Mouse (Mus musculus) MEL (cell line): Measurements from ENCODE around the gene Reg4.

Experiments used
- CTCF ChIP-seq, 3 experiments: IDR thresholded peaks in 2 of 3; conservative IDR thresholded peaks in 1 of 3; 2 replicates each; pipeline ENCODE4 v1.5.1; 2011 to 2012; ENCODE audit warnings: low read length in 3 of 3, low read depth in 2 of 3, mild to moderate bottlenecking in 2 of 3, improper control_type of control experiment in 1 of 3, inconsistent platforms in 1 of 3, mixed read lengths in 1 of 3, moderate library complexity in 1 of 3; ENCODE audit not compliant: control insufficient read depth in 1 of 3, insufficient read depth in 1 of 3, poor library complexity in 1 of 3, severe bottlenecking in 1 of 3
- GATA1 ChIP-seq: IDR thresholded peaks from 2 replicates; pipeline ENCODE4 v1.6.1; 2011; ENCODE audit warnings: low read depth, low read length, improper control_type of control experiment
- MAX ChIP-seq: IDR thresholded peaks from 2 replicates; pipeline ENCODE4 v1.6.1; 2011; ENCODE audit warnings: low read length, improper control_type of control experiment
- MYC ChIP-seq: IDR thresholded peaks from 2 replicates; pipeline ENCODE4 v1.6.1; 2011; ENCODE audit warnings: low read depth, mild to moderate bottlenecking, low read length, improper control_type of control experiment, moderate library complexity
- NRF1 ChIP-seq: IDR thresholded peaks from 2 replicates; pipeline ENCODE4 v1.6.1; 2014; ENCODE audit warnings: low read depth, mild to moderate bottlenecking, inconsistent platforms, low read length, improper control_type of control experiment, moderate library complexity; ENCODE audit not compliant: poor library complexity, insufficient read depth, severe bottlenecking
- POLR2A ChIP-seq, 2 experiments: IDR thresholded peaks; 2 replicates each; pipeline ENCODE4 v1.6.1; 2011 to 2012; ENCODE audit warnings: low read length in 2 of 2, mild to moderate bottlenecking in 2 of 2, control low read depth in 1 of 2, improper control_type of control experiment in 1 of 2, low read depth in 1 of 2, moderate library complexity in 1 of 2; ENCODE audit not compliant: control insufficient read depth in 1 of 2, insufficient read depth in 1 of 2, poor library complexity in 1 of 2
- RCOR1 ChIP-seq: IDR thresholded peaks from 2 replicates; pipeline ENCODE4 v1.6.1; 2012; ENCODE audit warnings: low read depth, mild to moderate bottlenecking, inconsistent platforms, low read length, improper control_type of control experiment
- SMC3 ChIP-seq: IDR thresholded peaks from 2 replicates; pipeline ENCODE4 v1.6.1; 2011; ENCODE audit warnings: low read depth, low read length, improper control_type of control experiment
- TAL1 ChIP-seq: IDR thresholded peaks from 2 replicates; pipeline ENCODE4 v1.6.1; 2012; ENCODE audit warnings: mild to moderate bottlenecking, inconsistent platforms, low read length, moderate library complexity, mixed read lengths
- TBP ChIP-seq: IDR thresholded peaks from 2 replicates; pipeline ENCODE4 v1.8.0; 2011; ENCODE audit warnings: low read depth, low read length, improper control_type of control experiment
- ZC3H11A ChIP-seq: IDR thresholded peaks from 2 replicates; pipeline ENCODE4 v1.6.1; 2012; ENCODE audit warnings: low read depth, mild to moderate bottlenecking, inconsistent platforms, low read length, improper control_type of control experiment

GRCm38 (mm10) chr3:98178340-98178739 is 43.6 kb upstream of the Reg4 start:
- no peak for TF ChIP-seq CTCF (IDR thresholded peaks at IDR 0.05 in 2 of 3, conservative IDR thresholded peaks at IDR 0.05 in 1 of 3; ENCODE audit: control insufficient read depth in 1 of 3, insufficient read depth in 1 of 3, low read depth in 2 of 3, low read length in 3 of 3, poor library complexity in 1 of 3, severe bottlenecking in 1 of 3)
- no peak for TF ChIP-seq SMC3
- no peak for TF ChIP-seq MYC
- TF ChIP-seq POLR2A (IDR thresholded peaks at IDR 0.05; ENCODE audit: control insufficient read depth in 1 of 2, insufficient read depth in 1 of 2, low read depth in 1 of 2, low read length in 2 of 2, poor library complexity in 1 of 2) = no peak
- no peak for TF ChIP-seq RCOR1
- TF ChIP-seq TBP = no peak
- no peak for TF ChIP-seq TAL1
- TF ChIP-seq NRF1 = no peak
- no peak for TF ChIP-seq GATA1
- no peak for TF ChIP-seq MAX
- TF ChIP-seq ZC3H11A = no peak
